Mouse (Mus musculus): ENCODE measurements at regions not wholly inside any gene's neighbourhood (a gene's known extent, or its start where the extent isn't known, plus 50 kb on each side); places are given as distances from the start of the nearest gene placed in this dataset.

DNA sequence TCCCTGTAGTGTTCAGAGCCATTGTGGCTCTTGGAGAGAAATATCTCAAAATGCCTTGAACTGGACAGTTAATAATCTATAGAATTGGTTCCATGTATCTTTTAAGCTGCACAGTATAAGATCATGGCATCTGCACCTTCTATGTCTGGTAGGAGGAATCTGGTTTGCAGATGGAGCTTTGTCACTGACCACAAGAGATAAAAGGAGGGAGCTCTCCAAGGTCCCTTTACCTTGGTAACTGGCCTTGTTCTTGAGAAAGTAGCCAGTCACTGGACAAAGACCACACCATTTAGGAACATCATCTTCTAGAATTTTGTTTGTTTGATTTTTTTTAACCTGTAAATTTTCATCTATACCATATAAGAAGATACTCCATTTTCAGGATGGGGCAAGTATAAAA lies 52.5 kb upstream of the Plcb4 start:
- DNase-seq (ENCODE audit: low read depth, low spot score), result no peak
